Mouse (Mus musculus) cerebellum, postnatal 4 days (tissue): ENCODE results near the gene Cdkl3.
"Not testable (repeated sequence)": the region's sequence is repeated elsewhere in the genome, so short reads cannot be mapped to it uniquely, and the experiment has no call there.

Experiments
- DNase-seq, 2 experiments: peaks; one replicate each; pipeline ENCODE4 v3.0.0; 2022; ENCODE audit warnings: low spot score in 2 of 2, mixed read lengths in 1 of 2

Gene Cdkl3

GRCm38 (mm10) chr11:52077939-52078338 is 73.9 kb downstream of the Cdkl3 start:
- DNase-seq: no peak

- no peak for DNase-seq
Observed at GRCm38 (mm10) chr11:52079978-52080377, 76.0 kb downstream of the Cdkl3 start.

GRCm38 (mm10) chr11:52080656-52081055 is 76.6 kb downstream of the Cdkl3 start:
- no peak for DNase-seq

DNA sequence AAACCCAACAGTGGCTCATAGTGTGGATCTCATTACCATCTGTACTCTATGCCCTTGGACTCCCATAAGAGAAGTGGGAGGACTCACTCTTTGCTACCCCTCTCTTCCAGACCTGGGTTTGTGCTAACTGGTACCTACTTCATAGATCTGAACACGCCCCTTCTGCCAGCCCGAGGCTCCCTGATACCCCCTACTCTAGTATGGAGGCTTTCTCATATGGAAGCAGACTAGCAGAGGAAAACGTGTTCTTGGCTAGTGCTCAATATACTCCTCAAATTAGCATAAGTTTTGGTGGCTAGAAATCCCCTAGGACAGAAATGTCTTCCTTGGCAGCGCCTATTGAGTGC is 81.8 kb downstream of the Cdkl3 start:
- no peak for DNase-seq

- DNase-seq: peak in 1 of 2 experiments; percentile 31
Observed at GRCm38 (mm10) chr11:52086204-52086864, 82.3 kb downstream of the Cdkl3 start.

- DNase-seq: no peak
Observed at GRCm38 (mm10) chr11:52089291-52089690, 85.3 kb downstream of the Cdkl3 start.

- no peak for DNase-seq
Observed at GRCm38 (mm10) chr11:52091261-52091660, 87.2 kb downstream of the Cdkl3 start.

- no peak for DNase-seq
Observed at GRCm38 (mm10) chr11:52094568-52094967, 90.5 kb downstream of the Cdkl3 start.

GRCm38 (mm10) chr11:52097016-52097415 is 93.0 kb downstream of the Cdkl3 start:
- no peak for DNase-seq

DNA sequence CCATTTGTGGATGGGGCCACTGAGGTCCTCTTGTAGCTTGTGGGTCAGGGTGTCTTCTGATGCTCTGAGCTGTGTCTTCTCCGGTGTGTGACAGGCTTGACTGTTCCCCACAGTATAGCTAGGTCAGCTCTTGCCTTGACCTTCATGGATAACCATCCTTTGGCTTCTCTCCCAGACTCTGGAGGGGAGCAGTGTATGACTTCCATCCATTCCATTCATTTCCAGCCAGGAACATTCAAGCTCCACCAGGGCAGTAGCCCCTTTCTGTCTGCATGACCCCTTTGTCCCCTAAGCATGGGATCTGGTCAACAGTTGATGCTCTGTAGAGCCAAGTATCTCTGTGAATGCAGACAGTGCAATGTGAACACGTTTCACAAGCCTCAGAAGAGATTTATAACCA is 93.6 kb downstream of the Cdkl3 start:
- peak in 1 of 2 experiments; percentile 4 for DNase-seq

DNA sequence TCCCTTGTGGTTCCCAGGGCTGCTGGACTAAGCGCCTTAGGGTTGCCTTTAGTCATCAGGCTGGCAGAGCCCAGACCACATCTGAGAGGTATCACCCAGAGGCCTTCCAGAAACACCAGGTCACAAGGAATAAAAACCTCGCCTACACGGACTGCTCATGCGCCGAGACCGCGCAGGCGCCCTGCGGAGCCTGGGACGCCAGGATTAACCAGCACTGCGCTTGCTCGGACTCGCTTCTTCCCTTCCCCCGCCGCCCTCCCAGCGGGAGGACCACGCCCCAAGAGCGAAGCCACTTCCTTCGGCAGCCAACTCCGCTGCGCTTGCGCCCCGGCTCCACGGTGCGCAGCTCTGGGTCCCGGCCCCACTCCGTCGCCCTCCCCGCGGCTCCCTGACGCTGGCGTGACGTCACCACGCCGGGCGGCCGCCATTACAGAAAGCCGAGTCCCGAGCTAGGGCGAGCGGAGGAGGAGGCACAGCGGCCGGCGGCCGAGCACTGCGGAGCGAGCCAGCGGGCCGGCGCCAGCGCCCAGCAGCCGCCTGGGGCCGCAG is 94.5 kb downstream of the Cdkl3 start, which contains the start of gene Ppp2ca:
Ppp2ca (plus strand) TSS at position 284 of the 549 bp plus-strand sequence.
- peak; percentile 95 to 97 for DNase-seq

DNA sequence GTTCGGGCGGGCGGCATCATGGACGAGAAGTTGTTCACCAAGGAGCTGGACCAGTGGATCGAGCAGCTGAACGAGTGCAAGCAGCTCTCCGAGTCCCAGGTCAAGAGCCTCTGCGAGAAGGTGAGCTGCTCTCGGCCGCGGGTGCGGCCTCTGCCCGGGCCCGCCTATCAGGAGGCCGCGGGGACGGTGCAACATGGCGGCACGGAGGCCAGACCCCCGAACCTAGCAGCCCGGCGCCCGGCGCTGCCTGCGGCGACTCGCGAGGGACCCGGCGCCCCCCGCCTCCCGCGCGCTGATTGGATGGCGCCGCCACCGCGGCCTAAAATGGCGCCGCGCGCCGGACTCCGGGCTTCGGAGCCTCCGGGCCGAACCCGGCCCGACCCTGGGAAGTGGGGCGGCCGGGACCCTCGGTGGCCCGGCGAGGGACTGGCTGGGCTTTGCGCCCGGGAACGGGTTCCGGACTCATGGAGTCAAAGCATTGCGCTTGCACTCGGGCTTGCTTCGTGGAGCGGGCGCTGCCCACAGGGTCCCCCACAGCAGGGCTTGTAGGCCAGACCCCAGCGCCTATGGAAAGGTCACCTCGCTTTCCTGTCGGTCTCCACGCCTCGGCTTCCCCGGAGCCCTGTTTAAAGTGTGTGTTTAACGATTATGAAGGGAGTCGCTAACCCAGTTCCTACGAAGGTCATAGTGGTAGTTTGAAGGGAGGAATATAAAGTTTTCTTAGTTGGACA is 95.2 kb downstream of the Cdkl3 start:
- peak; percentile 62 to 76 for DNase-seq

DNA sequence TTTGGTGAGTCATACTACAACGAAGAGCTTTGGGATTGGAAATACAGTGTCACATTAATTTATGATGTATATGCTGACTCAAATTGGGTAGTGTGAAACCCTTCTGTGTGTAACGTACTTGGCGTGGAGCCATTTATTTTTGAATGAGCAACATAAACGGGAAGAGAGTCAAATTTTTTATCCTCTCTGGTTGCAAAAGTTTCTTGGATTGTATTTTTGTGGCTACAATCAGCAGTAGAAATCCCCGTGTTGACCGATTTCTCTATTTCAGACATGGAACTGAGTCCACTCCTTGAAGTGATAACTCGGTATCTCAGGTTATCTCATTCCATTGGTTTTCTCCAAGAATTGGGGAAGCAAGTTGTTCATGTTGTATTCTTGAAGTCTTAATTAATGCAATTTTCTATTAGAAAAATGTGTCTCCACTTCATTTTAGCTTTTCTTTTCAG is 95.8 kb downstream of the Cdkl3 start:
- DNase-seq: no peak

DNA sequence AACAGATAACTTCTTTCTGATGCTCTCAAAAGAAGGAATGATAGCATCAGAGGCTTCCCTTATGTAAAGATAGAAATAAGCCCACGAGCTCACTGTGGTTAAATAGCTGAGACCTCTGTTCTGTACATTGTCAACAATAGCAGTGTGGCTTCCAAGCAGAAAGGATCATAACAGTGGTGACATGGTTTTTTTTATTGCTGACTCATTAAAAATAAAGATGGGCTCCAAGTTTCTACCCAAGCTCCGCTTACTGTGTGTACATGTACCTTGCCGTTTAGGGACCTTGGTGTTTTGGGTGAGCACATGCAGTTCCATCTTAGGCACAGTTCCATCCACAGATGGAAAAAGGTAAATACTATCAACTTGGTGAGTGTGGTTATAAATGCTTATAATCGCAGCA is 99.0 kb downstream of the Cdkl3 start:
- no peak for DNase-seq

- DNase-seq: no peak
Observed at GRCm38 (mm10) chr11:52105503-52105902, 101.5 kb downstream of the Cdkl3 start.

GRCm38 (mm10) chr11:52106037-52106436 is 102.0 kb downstream of the Cdkl3 start:
- DNase-seq: no peak

GRCm38 (mm10) chr11:52106438-52106837 is 102.4 kb downstream of the Cdkl3 start:
- no peak for DNase-seq

- no peak for DNase-seq
Observed at GRCm38 (mm10) chr11:52108796-52109195, 104.8 kb downstream of the Cdkl3 start.

DNA sequence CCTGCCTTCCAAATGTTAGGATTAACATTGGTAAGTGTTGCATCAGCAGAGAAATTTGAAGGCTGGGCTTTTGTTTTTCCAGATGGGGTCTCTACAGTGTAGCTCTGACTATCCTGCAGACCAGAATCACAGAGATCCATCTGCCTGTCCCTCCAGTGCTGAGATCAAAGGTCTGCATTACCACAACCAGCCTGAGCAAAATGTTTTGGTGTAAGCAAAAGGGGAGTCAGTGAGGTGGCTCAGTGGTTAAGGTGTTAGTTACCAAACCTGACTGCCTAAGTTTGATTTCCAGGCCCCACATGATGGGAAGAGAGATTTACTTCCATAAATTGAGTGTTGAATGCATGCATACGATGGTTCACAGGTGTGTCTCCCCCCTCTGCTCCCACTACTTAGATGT is 105.4 kb downstream of the Cdkl3 start:
- no peak for DNase-seq

DNA sequence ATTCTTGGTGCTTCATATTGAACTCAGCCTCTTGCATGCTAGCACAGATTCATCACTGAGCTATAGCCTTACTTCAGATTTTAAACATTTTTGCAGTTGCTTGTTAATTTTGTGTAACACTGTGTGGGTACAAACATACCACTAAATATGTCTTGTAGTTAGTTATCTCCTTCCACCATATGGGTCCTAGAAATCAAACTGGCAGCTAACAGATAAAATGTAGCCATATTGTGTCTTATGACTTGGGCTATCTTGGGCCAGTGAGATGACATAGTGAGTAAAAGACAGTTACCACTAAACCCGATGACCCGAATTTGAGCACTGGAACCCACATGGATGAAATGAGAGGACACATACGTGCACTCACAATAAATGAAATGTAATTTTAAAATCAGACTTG is 111.5 kb downstream of the Cdkl3 start:
- no peak for DNase-seq

DNA sequence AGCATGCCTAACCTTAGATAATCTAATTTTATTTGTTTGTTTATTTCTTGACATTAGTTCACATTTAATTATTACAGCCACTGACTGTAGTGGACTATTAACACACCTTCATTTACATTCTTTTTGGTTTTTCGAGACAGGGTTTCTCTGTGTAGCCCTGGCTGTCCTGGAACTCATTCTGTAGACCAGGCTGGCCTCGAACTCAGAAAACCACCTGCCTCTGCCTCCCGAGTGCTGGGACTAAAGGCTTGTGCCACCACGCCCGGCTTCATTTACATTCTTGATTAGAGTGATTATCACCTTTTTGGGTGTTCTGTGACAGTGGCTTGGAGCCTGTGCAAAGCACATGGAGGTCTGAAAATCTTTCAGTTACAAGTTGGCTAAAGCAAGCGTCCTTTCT is 112.1 kb downstream of the Cdkl3 start:
- not testable (repeated sequence) for DNase-seq

DNA sequence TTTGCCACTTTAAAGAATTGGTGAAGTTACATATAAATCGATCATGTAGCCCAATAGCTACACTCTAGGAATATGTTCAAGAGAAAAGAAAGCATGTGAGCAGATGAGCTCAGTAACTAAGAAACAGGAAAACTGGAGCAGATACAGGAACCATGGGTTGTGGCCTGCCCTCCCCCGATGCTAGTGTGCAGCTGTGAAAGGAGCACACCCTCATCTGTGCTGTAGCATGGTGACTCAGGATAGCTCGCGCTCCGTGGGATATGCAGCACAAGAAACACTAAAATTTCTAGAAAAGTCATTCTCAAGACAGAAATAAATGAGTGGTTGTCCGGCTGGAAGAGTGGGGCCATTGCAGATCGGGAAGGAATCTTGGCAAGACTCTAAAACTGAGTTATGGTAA is 113.1 kb downstream of the Cdkl3 start:
- DNase-seq: no peak

- not testable (repeated sequence) for DNase-seq
Observed at GRCm38 (mm10) chr11:52120415-52120814, 116.4 kb downstream of the Cdkl3 start.
